Mouse (Mus musculus) cerebellum, adult 8-10 months (tissue): ENCODE results near the gene 0610030E20Rik.
A peak's percentile ranks its signal among the peaks of the same experiment; 100 is the strongest.

Source experiments
- DNase-seq: peaks from one replicate; pipeline ENCODE4 v3.0.0; 2022

0610030E20Rik gene

GRCm38 (mm10) chr6:72352636-72353405 is 5.7 kb downstream of the 0610030E20Rik start:
- DNase-seq, result no peak

GRCm38 (mm10) chr6:72354025-72354424 is 6.9 kb downstream of the 0610030E20Rik start:
- no peak for DNase-seq

GRCm38 (mm10) chr6:72355066-72355911 is 8.2 kb downstream of the 0610030E20Rik start, which contains the start of gene Tmem150a:
TSS of gene Tmem150a (plus strand) at chr6:72355447.
- DNase-seq, result peak; percentile 66

GRCm38 (mm10) chr6:72356001-72356532 is 8.9 kb downstream of the 0610030E20Rik start:
- no peak for DNase-seq

- no peak for DNase-seq
These were observed 10.3 kb downstream of the 0610030E20Rik start for GRCm38 (mm10) chr6:72357164-72358079.

GRCm38 (mm10) chr6:72358086-72358764 is 11.1 kb downstream of the 0610030E20Rik start:
- DNase-seq, result no peak

GRCm38 (mm10) chr6:72359343-72359742 is 12.2 kb downstream of the 0610030E20Rik start:
- no peak for DNase-seq

- no peak for DNase-seq
These were observed 12.9 kb downstream of the 0610030E20Rik start for GRCm38 (mm10) chr6:72359891-72360598.

GRCm38 (mm10) chr6:72360599-72360935 is 13.4 kb downstream of the 0610030E20Rik start:
- no peak for DNase-seq

GRCm38 (mm10) chr6:72361121-72361551 is 14.0 kb downstream of the 0610030E20Rik start:
- no peak for DNase-seq

GRCm38 (mm10) chr6:72362132-72363028 is 15.3 kb downstream of the 0610030E20Rik start:
- DNase-seq, result peak; percentile 96

GRCm38 (mm10) chr6:72364009-72364408 is 16.9 kb downstream of the 0610030E20Rik start:
- DNase-seq, result no peak

- no peak for DNase-seq
These were observed 17.9 kb downstream of the 0610030E20Rik start for GRCm38 (mm10) chr6:72364985-72365384.

GRCm38 (mm10) chr6:72366304-72366703 is 19.2 kb downstream of the 0610030E20Rik start:
- no peak for DNase-seq

- no peak for DNase-seq
These were observed 19.8 kb downstream of the 0610030E20Rik start, which contains the start of gene Rnf181 for GRCm38 (mm10) chr6:72366844-72367443. TSS of gene Rnf181 (minus strand) at chr6:72366956.

- no peak for DNase-seq
These were observed 20.4 kb downstream of the 0610030E20Rik start for GRCm38 (mm10) chr6:72367460-72367974.

- DNase-seq, result no peak
These were observed 22.4 kb downstream of the 0610030E20Rik start for GRCm38 (mm10) chr6:72369557-72369956.

GRCm38 (mm10) chr6:72370091-72370490 is 23.0 kb downstream of the 0610030E20Rik start:
- no peak for DNase-seq

GRCm38 (mm10) chr6:72371147-72371546 is 24.0 kb downstream of the 0610030E20Rik start:
- no peak for DNase-seq
